Mouse (Mus musculus) liver, postnatal 0 days (tissue): ENCODE measurements around the gene U2af1l4.

ENCODE experiments used
- CTCF ChIP-seq: sonication (generic); IDR thresholded peaks from 2 replicates; pipeline ENCODE4 v1.5.1; 2016; ENCODE audit warnings: antibody characterized with exemption, low read depth
- EP300 ChIP-seq: IDR thresholded peaks from 2 replicates; pipeline ENCODE4 v1.6.1; 2016; ENCODE audit warnings: antibody characterized with exemption, low read depth, mild to moderate bottlenecking

- TF ChIP-seq CTCF (no peak), EP300 (no peak)
These were observed 28.0 kb downstream of the U2af1l4 start for GRCm38 (mm10) chr7:30590927-30591604.
